Mouse (Mus musculus) erythroblast, embryonic 14.5 days (primary cell): ENCODE data around the gene Hnmt. TPM values are rescaled to one million over a fixed set of nuclear protein-coding genes. Genes with fewer than 3 reads are reported as not detected.
"Not testable (repeated sequence)": the region's sequence is repeated elsewhere in the genome, so short reads cannot be mapped to it uniquely, and the experiment has no call there.

ENCODE experiments used
- H3K27me3 ChIP-seq: 2 replicates; pipeline ENCODE4 v1.6.1; 2012; ENCODE audit warnings: inconsistent platforms; ENCODE audit not compliant: control insufficient read depth
- H3K36me3 ChIP-seq: 2 replicates; pipeline ENCODE4 v1.6.1; 2012; ENCODE audit warnings: mild to moderate bottlenecking, inconsistent platforms; ENCODE audit not compliant: control insufficient read depth
- H3K4me1 ChIP-seq: 2 replicates; pipeline ENCODE4 v1.6.1; 2012; ENCODE audit warnings: inconsistent platforms; ENCODE audit not compliant: control insufficient read depth
- H3K4me3 ChIP-seq: replicated peaks from 2 replicates; pipeline ENCODE3; 2012; ENCODE audit warnings: moderate library complexity, mild to moderate bottlenecking, inconsistent platforms
- H3K9me3 ChIP-seq: 2 replicates; pipeline ENCODE4 v1.6.1; 2012; ENCODE audit warnings: low read length, inconsistent platforms, mixed read lengths; ENCODE audit not compliant: control insufficient read depth
- GATA1 ChIP-seq: IDR thresholded peaks from 2 replicates; pipeline ENCODE4 v1.6.1; 2012; ENCODE audit warnings: low read length, inconsistent platforms, mixed read lengths
- TAL1 ChIP-seq: IDR thresholded peaks from 3 replicates; pipeline ENCODE4 v1.6.1; 2012; ENCODE audit warnings: low read length, inconsistent platforms, mixed read lengths
- polyA plus RNA-seq: library from polyadenylated mRNA; stranded (reverse); fragments of >175 nt; gene quantifications from 2 replicates; pipeline ENCODE4 v1.2.3, GENCODE M21; 2012

Gene Hnmt
- polyA plus RNA-seq, 1 experiment: not detected

DNA sequence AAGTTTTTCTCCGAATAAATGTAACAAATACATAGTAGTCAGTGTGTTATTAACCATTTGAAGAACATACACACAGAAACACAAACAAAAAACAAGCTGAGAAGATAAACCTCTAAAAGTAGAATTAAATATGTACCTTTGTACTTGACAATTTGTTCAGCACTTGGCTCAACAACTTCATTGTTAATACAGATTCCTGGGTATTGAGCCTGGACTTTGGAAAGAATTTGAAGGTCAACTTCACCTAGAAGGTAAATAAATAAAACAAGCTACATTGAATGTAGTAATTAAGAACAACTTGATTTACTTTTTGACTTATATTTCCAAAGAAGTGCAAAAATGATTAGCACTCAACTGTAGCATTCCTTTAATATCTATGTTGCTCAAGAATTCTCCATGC, 30.2 kb downstream of the Hnmt start:
- H3K4me1 ChIP-seq: no peaks in the 10 kb centered on the region
- no peak for TF ChIP-seq TAL1
- TF ChIP-seq GATA1: no peak
- H3K9me3 ChIP-seq: no peaks in the 10 kb centered on the region
- no peaks in the 10 kb centered on the region for H3K36me3 ChIP-seq
- H3K4me3 ChIP-seq: no peak overlapping the region
- H3K27me3 ChIP-seq: no peaks in the 10 kb centered on the region

GRCm38 (mm10) chr2:24014957-24015356, 34.2 kb downstream of the Hnmt start:
- Histone ChIP-seq H3K4me1 (no peaks in the 10 kb centered on the region), H3K36me3 (no peaks in the 10 kb centered on the region), H3K4me3 (no peak overlapping the region), H3K9me3 (no peaks in the 10 kb centered on the region), H3K27me3 (no peaks in the 10 kb centered on the region)
- no peak for TF ChIP-seq TAL1
- no peak for TF ChIP-seq GATA1

GRCm38 (mm10) chr2:23999323-23999722, 49.9 kb downstream of the Hnmt start:
- Histone ChIP-seq H3K4me1 (no peaks in the 10 kb centered on the region), H3K27me3 (no peaks in the 10 kb centered on the region), H3K9me3 (no peaks in the 10 kb centered on the region), H3K36me3 (no peaks in the 10 kb centered on the region), H3K4me3 (no peak overlapping the region)
- TF ChIP-seq TAL1 (no peak), GATA1 (no peak)

- H3K4me3 ChIP-seq: no peak overlapping the region
- no peaks in the 10 kb centered on the region for H3K27me3 ChIP-seq
- H3K9me3 ChIP-seq: no peaks in the 10 kb centered on the region
- TF ChIP-seq TAL1 (no peak), GATA1 (no peak)
- H3K36me3 ChIP-seq: no peaks in the 10 kb centered on the region
- no peaks in the 10 kb centered on the region for H3K4me1 ChIP-seq
Observed at GRCm38 (mm10) chr2:23998836-23999235, 50.4 kb downstream of the Hnmt start.

GRCm38 (mm10) chr2:23996830-23997229, 52.4 kb downstream of the Hnmt start:
- TF ChIP-seq TAL1: no peak
- Histone ChIP-seq H3K36me3 (no peaks in the 10 kb centered on the region), H3K9me3 (no peaks in the 10 kb centered on the region), H3K27me3 (no peaks in the 10 kb centered on the region), H3K4me1 (no peaks in the 10 kb centered on the region), H3K4me3 (no peak overlapping the region)

GRCm38 (mm10) chr2:23990034-23990573, 59.1 kb downstream of the Hnmt start:
- H3K27me3 ChIP-seq, H3K36me3 ChIP-seq, H3K4me1 ChIP-seq, H3K4me3 ChIP-seq, H3K9me3 ChIP-seq: not testable (repeated sequence)

- Histone ChIP-seq H3K36me3 (no peaks in the 10 kb centered on the region), H3K4me3 (no peak overlapping the region), H3K9me3 (no peaks in the 10 kb centered on the region), H3K4me1 (no peaks in the 10 kb centered on the region), H3K27me3 (no peaks in the 10 kb centered on the region)
- TF ChIP-seq TAL1: no peak
- TF ChIP-seq GATA1: no peak
Observed at GRCm38 (mm10) chr2:23987283-23987682, 61.9 kb downstream of the Hnmt start.

DNA sequence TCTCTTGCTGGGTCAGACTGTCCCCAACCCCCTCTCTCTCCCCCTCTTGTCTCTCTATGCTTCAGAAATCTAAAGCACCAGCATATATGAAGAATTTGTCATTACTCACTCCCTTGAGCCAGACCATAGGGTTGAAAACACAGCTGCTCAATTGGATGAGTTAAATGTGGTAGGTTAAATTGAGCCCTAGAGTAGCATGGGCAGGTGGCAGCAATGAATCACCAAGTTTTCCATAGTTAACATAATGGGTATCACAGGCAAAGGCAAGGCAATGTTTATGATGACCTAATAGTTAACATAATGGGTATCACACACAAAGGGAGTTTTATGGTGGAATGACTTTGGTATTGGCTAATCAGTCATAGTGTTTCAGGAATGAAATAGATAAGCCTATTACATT, 65.9 kb downstream of the Hnmt start:
- no peaks in the 10 kb centered on the region for H3K4me1 ChIP-seq
- H3K36me3 ChIP-seq: no peaks in the 10 kb centered on the region
- no peaks in the 10 kb centered on the region for H3K9me3 ChIP-seq
- H3K27me3 ChIP-seq: no peaks in the 10 kb centered on the region
- TF ChIP-seq TAL1 (no peak), GATA1 (no peak)
- H3K4me3 ChIP-seq: no peak overlapping the region

DNA sequence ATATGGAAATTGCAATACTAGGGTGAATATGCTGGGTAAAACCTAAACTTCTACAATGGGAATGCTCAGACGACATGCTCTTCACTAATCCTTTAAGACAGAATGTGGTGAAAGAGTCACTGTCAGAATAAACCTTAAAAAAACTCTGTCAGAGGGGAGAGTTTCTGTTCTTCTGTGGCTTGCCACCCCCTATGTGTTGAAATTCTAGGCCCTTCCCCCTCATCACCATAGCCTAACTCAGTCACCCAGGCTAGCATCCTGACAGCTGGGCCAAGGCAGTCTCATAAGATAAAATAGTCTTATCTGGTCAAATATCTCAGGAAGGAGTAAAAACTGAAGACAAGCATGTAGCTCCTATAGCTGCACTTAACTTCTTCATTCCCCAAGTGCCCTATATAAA, 66.3 kb downstream of the Hnmt start:
- Histone ChIP-seq H3K27me3 (no peaks in the 10 kb centered on the region), H3K4me1 (no peaks in the 10 kb centered on the region), H3K36me3 (no peaks in the 10 kb centered on the region), H3K9me3 (no peaks in the 10 kb centered on the region), H3K4me3 (no peak overlapping the region)
- no peak for TF ChIP-seq TAL1
- no peak for TF ChIP-seq GATA1

DNA sequence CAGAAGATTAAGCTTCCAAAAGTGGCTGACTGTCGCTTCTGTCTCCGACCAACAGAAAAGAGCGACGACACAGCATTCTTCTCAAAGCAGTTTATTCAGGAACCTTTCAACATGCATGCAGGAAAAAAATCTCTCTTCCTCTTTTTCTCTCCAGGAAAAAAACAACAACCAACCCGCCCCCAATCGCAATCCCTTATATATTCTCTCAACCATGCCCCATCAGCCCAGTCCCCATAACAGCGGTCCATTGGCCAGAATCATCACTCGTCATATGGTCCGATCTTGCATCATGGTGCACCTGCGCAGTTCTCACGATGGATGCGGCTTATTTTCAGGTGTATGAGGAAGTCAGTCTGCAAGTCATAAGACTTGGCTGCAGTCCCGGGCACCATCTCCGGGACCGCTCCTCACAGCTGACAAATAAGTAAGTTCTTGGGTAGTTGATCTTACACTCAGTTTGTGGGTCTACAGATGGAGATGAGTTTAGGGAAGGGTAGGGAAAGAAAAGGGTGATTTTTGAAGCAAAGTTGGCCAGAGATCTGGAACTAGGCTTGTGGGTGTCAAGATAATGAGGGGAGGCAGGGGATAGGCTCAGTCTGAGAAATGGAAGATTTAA, 88.4 kb downstream of the Hnmt start:
- not testable (repeated sequence) for H3K4me1 ChIP-seq, H3K4me3 ChIP-seq, H3K27me3 ChIP-seq, H3K36me3 ChIP-seq, H3K9me3 ChIP-seq

Other genes with a start within 250 kb of the Hnmt start
- not detected in 2 replicates for gene Tbpl2, start 47.2 kb upstream of the Hnmt start, polyA plus RNA-seq
- not detected in 2 replicates for gene Il1f8, start 103.8 kb upstream of the Hnmt start, polyA plus RNA-seq
- gene Il1f9, start 137.1 kb upstream of the Hnmt start, polyA plus RNA-seq: not detected in 2 replicates
- gene Il1f6, start 166.0 kb upstream of the Hnmt start, polyA plus RNA-seq: not detected in 2 replicates
- not detected in 2 replicates for gene Il1f5, start 227.6 kb upstream of the Hnmt start, polyA plus RNA-seq
- not detected in 2 replicates for gene Il1f10, start 241.8 kb upstream of the Hnmt start, polyA plus RNA-seq